Mouse (Mus musculus) midbrain, embryonic 15.5 days (tissue): ENCODE measurements around the gene Olfr1093. TPM values are rescaled to one million over a fixed set of nuclear protein-coding genes. Genes with fewer than 3 reads are reported as not detected.

Experiments
- ATAC-seq: fragments of 200-750 bp; cut with Nextera tagmentation; replicated peaks from 2 replicates; pipeline ENCODE4 v1.8.0; 2017; ENCODE audit warnings: moderate TSS enrichment
- H3K27ac ChIP-seq: fragments of 300-500 bp; sonication (generic); 2 replicates; pipeline ENCODE4 v1.5.1; 2015; ENCODE audit warnings: mild to moderate bottlenecking, inconsistent platforms
- H3K27me3 ChIP-seq: fragments of 300-500 bp; sonication (generic); replicated peaks from 2 replicates; pipeline ENCODE4 v1.6.1; 2015; ENCODE audit warnings: inconsistent platforms
- H3K36me3 ChIP-seq: fragments of 300-500 bp; sonication (generic); replicated peaks from 2 replicates; pipeline ENCODE4 v1.6.1; 2015; ENCODE audit warnings: inconsistent platforms
- H3K4me1 ChIP-seq: fragments of 300-500 bp; sonication (generic); 2 replicates; pipeline ENCODE4 v1.6.1; 2015; ENCODE audit warnings: inconsistent platforms
- H3K4me2 ChIP-seq: fragments of 300-500 bp; sonication (generic); 2 replicates; pipeline ENCODE4 v1.6.1; 2015; ENCODE audit warnings: inconsistent platforms, mild to moderate bottlenecking, moderate library complexity
- H3K4me3 ChIP-seq: fragments of 300-500 bp; sonication (generic); 2 replicates; pipeline ENCODE4 v1.5.1; 2015; ENCODE audit warnings: mild to moderate bottlenecking, inconsistent platforms
- H3K9ac ChIP-seq: fragments of 300-500 bp; sonication (generic); 2 replicates; pipeline ENCODE4 v1.6.1; 2015; ENCODE audit warnings: mild to moderate bottlenecking, inconsistent platforms
- H3K9me3 ChIP-seq: fragments of 300-500 bp; sonication (generic); 2 replicates; pipeline ENCODE4 v1.6.1; 2016; ENCODE audit warnings: inconsistent platforms
- WGBS: fragments of 180-500 bp; shearing (Covaris S2); methylation state at CpG from one replicate; pipeline ENCODE4 v1.1.7; 2015; ENCODE audit warnings: mixed read lengths; 5-methylcytosine and 5-hydroxymethylcytosine counted together
- polyA plus RNA-seq: library from polyadenylated mRNA; unstranded; fragments of >200 nt; fragmentation: Nextera tagmentation; extraction: Ambion mirVana; gene quantifications from 2 replicates; pipeline ENCODE4 v1.2.1, GENCODE M21; 2015

Olfr1093 gene
- not detected in 2 replicates for polyA plus RNA-seq

- H3K4me2 ChIP-seq = no peak within 1 kb of the TSS
These were observed at the start of gene Olfr1093 for GRCm38 (mm10) chr2:86782179-86782578. TSS of gene Olfr1093 (plus strand) at chr2:86782479.

GRCm38 (mm10) chr2:86733601-86734000, 48.7 kb upstream of the Olfr1093 start, which contains the start of gene Olfr1089:
TSS of gene Olfr1089 (minus strand) at chr2:86733701.
- H3K9ac ChIP-seq = no peak within 1 kb of the TSS
- H3K9me3 ChIP-seq = no peaks in the 10 kb centered on the region
- no peak within 1 kb of the TSS for H3K4me2 ChIP-seq
- H3K27me3 ChIP-seq = no peaks in the 10 kb centered on the region
- no peak within 1 kb of the TSS for H3K4me3 ChIP-seq
- no peaks in the 10 kb centered on the region for H3K4me1 ChIP-seq
- no peak for ATAC-seq
- no peaks in the 10 kb centered on the region for H3K36me3 ChIP-seq
- no peak within 1 kb of the TSS for H3K27ac ChIP-seq

More at GRCm38 (mm10) chr2:86782179-86782578, at the start of gene Olfr1093:
- Histone ChIP-seq H3K36me3 (no peaks in the 10 kb centered on the region), H3K4me3 (no peak within 1 kb of the TSS), H3K4me1 (no peaks in the 10 kb centered on the region), H3K9ac (no peak within 1 kb of the TSS), H3K27me3 (no peaks in the 10 kb centered on the region), H3K27ac (no peak within 1 kb of the TSS), H3K9me3 (no peaks in the 10 kb centered on the region)
- no peak for ATAC-seq
- 83% methylated on average over 2 of the region's 2 CpGs for WGBS

GRCm38 (mm10) chr2:86758893-86759292, 23.4 kb upstream of the Olfr1093 start, which contains the start of gene Olfr1090:
TSS of gene Olfr1090 (minus strand) at chr2:86758993.
- no peak for ATAC-seq

GRCm38 (mm10) chr2:86761050-86761449, 21.2 kb upstream of the Olfr1093 start:
- Histone ChIP-seq H3K4me1 (no peaks in the 10 kb centered on the region), H3K9ac (no peak overlapping the region), H3K4me2 (no peak overlapping the region), H3K4me3 (no peak overlapping the region), H3K27me3 (no peaks in the 10 kb centered on the region), H3K27ac (no peak overlapping the region), H3K9me3 (no peaks in the 10 kb centered on the region), H3K36me3 (no peaks in the 10 kb centered on the region)
- 96% methylated on average over 6 of the region's 6 CpGs for WGBS
- no peak for ATAC-seq

More at GRCm38 (mm10) chr2:86758893-86759292, 23.4 kb upstream of the Olfr1093 start, which contains the start of gene Olfr1090:
- no peak within 1 kb of the TSS for H3K4me3 ChIP-seq
- H3K9ac ChIP-seq = no peak within 1 kb of the TSS
- H3K4me2 ChIP-seq = no peak within 1 kb of the TSS
- H3K4me1 ChIP-seq = no peaks in the 10 kb centered on the region
- H3K27ac ChIP-seq = no peak within 1 kb of the TSS
- no peaks in the 10 kb centered on the region for H3K36me3 ChIP-seq
- H3K27me3 ChIP-seq = no peaks in the 10 kb centered on the region
- WGBS = 95% methylated on average over 1 of the region's 1 CpGs
- no peaks in the 10 kb centered on the region for H3K9me3 ChIP-seq

- ATAC-seq = no peak
- no peak within 1 kb of the TSS for H3K4me3 ChIP-seq
These were observed 27.6 kb downstream of the Olfr1093 start, which contains the start of gene Olfr141 for GRCm38 (mm10) chr2:86809918-86810317. TSS of gene Olfr141 (minus strand) at chr2:86810018.

GRCm38 (mm10) chr2:86824363-86824762, 42.1 kb downstream of the Olfr1093 start, which contains the start of gene Olfr1094:
TSS of gene Olfr1094 (plus strand) at chr2:86824663.
- H3K9ac ChIP-seq = no peak within 1 kb of the TSS
- no peak within 1 kb of the TSS for H3K4me3 ChIP-seq
- H3K27me3 ChIP-seq = no peaks in the 10 kb centered on the region
- no peak for ATAC-seq
- H3K27ac ChIP-seq = no peak within 1 kb of the TSS
- no peaks in the 10 kb centered on the region for H3K4me1 ChIP-seq
- H3K36me3 ChIP-seq = no peaks in the 10 kb centered on the region
- H3K4me2 ChIP-seq = no peak within 1 kb of the TSS
- no peaks in the 10 kb centered on the region for H3K9me3 ChIP-seq

More at GRCm38 (mm10) chr2:86809918-86810317, 27.6 kb downstream of the Olfr1093 start, which contains the start of gene Olfr141:
- Histone ChIP-seq H3K9ac (no peak within 1 kb of the TSS), H3K4me2 (no peak within 1 kb of the TSS), H3K27me3 (no peaks in the 10 kb centered on the region), H3K4me1 (no peaks in the 10 kb centered on the region), H3K9me3 (no peaks in the 10 kb centered on the region), H3K36me3 (no peaks in the 10 kb centered on the region), H3K27ac (no peak within 1 kb of the TSS)

Other genes with a start within 250 kb of the Olfr1093 start
- not detected in 2 replicates for gene Olfr1079, start 240.0 kb upstream of the Olfr1093 start, polyA plus RNA-seq
- gene Olfr1080, start 224.2 kb upstream of the Olfr1093 start, polyA plus RNA-seq = not detected in 2 replicates
- gene Olfr1082, start 183.5 kb upstream of the Olfr1093 start, polyA plus RNA-seq = not detected in 2 replicates
- not detected in 2 replicates for gene Olfr1084, start 142.8 kb upstream of the Olfr1093 start, polyA plus RNA-seq
- gene Olfr1085, start 120.5 kb upstream of the Olfr1093 start, polyA plus RNA-seq = not detected in 2 replicates
- gene Olfr1086, start 102.4 kb upstream of the Olfr1093 start, polyA plus RNA-seq = not detected in 2 replicates
- gene Olfr1087, start 84.1 kb upstream of the Olfr1093 start, polyA plus RNA-seq = not detected in 2 replicates
- not detected in 2 replicates for gene Olfr1089, start 48.8 kb upstream of the Olfr1093 start, polyA plus RNA-seq
- not detected in 2 replicates for gene Olfr1090, start 23.5 kb upstream of the Olfr1093 start, polyA plus RNA-seq
- not detected in 2 replicates for gene Olfr141, start 27.5 kb downstream of the Olfr1093 start, polyA plus RNA-seq
- gene Olfr1094, start 42.2 kb downstream of the Olfr1093 start, polyA plus RNA-seq = not detected in 2 replicates
- not detected in 2 replicates for gene Olfr1095, start 69.2 kb downstream of the Olfr1093 start, polyA plus RNA-seq
- gene Gm13723, start 92.3 kb downstream of the Olfr1093 start, polyA plus RNA-seq = not detected in 2 replicates
- not detected in 2 replicates for gene Olfr1097, start 109.7 kb downstream of the Olfr1093 start, polyA plus RNA-seq
- gene Olfr1098, start 142.1 kb downstream of the Olfr1093 start, polyA plus RNA-seq = not detected in 2 replicates
- gene Olfr1099, start 178.2 kb downstream of the Olfr1093 start, polyA plus RNA-seq = not detected in 2 replicates
- not detected in 2 replicates for gene Olfr1100, start 197.5 kb downstream of the Olfr1093 start, polyA plus RNA-seq
- not detected in 2 replicates for gene Olfr1101, start 208.7 kb downstream of the Olfr1093 start, polyA plus RNA-seq
- not detected in 2 replicates for gene Olfr1102, start 215.9 kb downstream of the Olfr1093 start, polyA plus RNA-seq
- not detected in 2 replicates for gene Olfr1104, start 244.6 kb downstream of the Olfr1093 start, polyA plus RNA-seq